Mouse (Mus musculus) brown adipose tissue, adult 24 weeks (tissue): Measurements from ENCODE around the gene Xpot. TPM values are rescaled to one million over a fixed set of nuclear protein-coding genes. Genes with fewer than 3 reads are reported as not detected.

Source experiments
- H3K27ac ChIP-seq: fragments of 200-500 bp; replicated peaks from 2 replicates; pipeline ENCODE4 v1.5.1; 2012; ENCODE audit warnings: low read depth, mild to moderate bottlenecking, low read length
- H3K4me1 ChIP-seq: fragments of 200-500 bp; 2 replicates; pipeline ENCODE4 v1.6.1; 2012; ENCODE audit warnings: low read length, mixed read lengths; ENCODE audit not compliant: control insufficient read depth, insufficient read depth, insufficient read length
- H3K4me3 ChIP-seq: fragments of 200-500 bp; 2 replicates; pipeline ENCODE4 v1.5.1; 2012; ENCODE audit warnings: low read depth, mild to moderate bottlenecking, low read length, moderate library complexity; ENCODE audit not compliant: insufficient read depth
- polyA plus RNA-seq: library from polyadenylated mRNA; stranded (reverse); fragments of >200 nt; gene quantifications from 2 replicates; pipeline ENCODE4 v1.2.4, GENCODE M21; 2012; ENCODE audit not compliant: missing spikeins, insufficient read depth, insufficient read length

Xpot gene
- polyA plus RNA-seq, 1 experiment, result 30.2 TPM

GRCm38 (mm10) chr10:121634159-121634558 is 8.0 kb upstream of the Xpot start:
- Histone ChIP-seq H3K4me3 (no peak overlapping the region), H3K4me1 (no peaks in the 10 kb centered on the region), H3K27ac (no peak overlapping the region)

- peaks cover 4% of the 10 kb centered on the region; the same call in 1 of the 2 replicates for H3K4me1 ChIP-seq
- no peak overlapping the region for H3K4me3 ChIP-seq
- H3K27ac ChIP-seq, result no peak overlapping the region
Measured at GRCm38 (mm10) chr10:121628561-121629040, 2.5 kb upstream of the Xpot start.

DNA sequence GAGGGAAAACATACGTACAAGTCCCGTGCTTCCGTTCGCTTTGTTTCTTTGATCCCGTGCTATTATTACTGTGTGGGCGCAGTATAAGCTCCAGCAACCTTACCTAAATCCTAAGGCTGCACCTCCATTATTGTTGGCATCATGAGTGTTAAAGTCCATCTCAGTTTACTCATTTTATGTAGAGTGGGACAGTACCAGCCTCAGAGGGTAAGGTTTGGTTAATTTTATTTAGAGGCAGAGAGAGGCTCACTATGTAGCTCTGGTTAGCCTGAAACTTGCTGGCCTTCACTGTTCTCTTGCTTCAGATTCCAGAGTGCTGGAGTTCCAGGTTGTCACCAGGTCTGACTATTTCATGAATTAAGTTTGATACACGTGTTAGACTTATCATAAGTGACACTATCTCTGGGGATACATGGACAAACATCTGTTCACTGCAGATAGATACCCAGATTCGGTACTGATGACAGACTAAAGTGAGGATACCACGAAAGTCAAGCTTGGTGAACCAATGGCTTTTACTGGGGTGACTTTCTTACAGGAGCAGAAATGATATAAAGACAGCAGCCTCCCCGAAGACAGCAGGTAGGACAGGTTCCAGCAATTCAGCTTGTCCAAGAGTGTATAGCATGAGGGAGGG is 1.2 kb upstream of the Xpot start:
- H3K4me1 ChIP-seq, result peaks cover 4% of the 10 kb centered on the region; the same call in 1 of the 2 replicates
- H3K4me3 ChIP-seq, result no peak overlapping the region
- H3K27ac ChIP-seq, result no peak overlapping the region

DNA sequence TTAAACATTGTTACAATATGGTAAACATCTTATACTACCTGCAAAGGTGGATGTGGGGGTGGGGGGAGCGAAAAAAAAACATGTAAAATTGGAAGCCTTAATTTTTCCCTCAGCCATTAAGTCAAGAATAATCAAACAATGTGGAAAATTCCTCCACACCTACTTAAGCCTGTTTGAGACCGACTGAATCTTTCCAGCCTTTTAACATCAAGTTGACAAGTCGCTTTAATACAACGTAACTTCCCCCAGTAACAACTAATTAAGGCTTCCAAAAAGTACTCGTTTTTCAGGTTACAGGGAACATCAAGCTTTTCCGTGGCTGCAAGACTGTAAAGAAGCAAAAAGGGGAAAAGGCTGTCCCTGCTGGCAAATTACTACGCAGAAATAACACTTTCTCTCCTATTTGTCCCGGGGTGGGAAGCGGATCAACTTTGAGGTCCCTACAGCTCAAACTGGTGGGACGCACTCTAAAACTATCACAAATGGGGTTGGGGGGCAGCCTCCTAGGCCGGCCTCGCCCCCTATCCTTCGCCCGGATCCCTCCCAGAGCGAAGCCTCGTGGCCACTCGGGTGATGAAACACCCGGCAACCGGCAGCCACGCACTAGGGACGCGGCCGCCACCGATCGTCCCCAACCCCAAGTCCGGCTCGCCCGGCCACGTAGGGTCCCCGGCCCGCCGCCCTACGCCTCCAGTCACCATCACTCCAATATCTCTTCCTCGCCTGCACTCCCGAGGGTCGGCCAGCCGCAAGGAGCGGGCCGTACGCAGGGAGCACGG is 536 bp downstream of the Xpot start:
- H3K4me1 ChIP-seq, result peaks cover 4% of the 10 kb centered on the region; the same call in 1 of the 2 replicates
- peak overlapping the region; percentile 70 for H3K4me3 ChIP-seq
- peak overlapping the region; percentile 70 for H3K27ac ChIP-seq

DNA sequence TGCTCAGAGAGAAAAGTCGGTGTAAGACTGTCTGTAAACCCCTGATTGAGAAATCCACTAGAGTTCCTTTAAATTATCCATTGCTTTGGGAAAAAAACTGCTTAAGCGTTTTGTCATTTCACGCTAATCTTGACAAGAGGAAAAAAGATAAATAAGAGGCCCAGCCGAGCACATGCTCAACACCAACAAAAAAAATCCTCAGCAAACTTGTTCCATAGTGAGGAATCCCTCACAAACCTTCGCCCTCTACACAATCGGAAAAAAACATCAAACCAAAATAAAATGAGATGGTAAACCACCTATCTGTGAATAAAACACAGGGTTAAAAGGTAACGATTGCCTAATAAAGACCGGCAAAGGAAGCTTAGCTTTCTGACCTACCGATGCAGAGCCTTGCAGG is 1.1 kb downstream of the Xpot start:
- no peak overlapping the region for H3K27ac ChIP-seq
- H3K4me3 ChIP-seq, result peak overlapping the region; percentile 70
- peaks cover 4% of the 10 kb centered on the region; the same call in 1 of the 2 replicates for H3K4me1 ChIP-seq

DNA sequence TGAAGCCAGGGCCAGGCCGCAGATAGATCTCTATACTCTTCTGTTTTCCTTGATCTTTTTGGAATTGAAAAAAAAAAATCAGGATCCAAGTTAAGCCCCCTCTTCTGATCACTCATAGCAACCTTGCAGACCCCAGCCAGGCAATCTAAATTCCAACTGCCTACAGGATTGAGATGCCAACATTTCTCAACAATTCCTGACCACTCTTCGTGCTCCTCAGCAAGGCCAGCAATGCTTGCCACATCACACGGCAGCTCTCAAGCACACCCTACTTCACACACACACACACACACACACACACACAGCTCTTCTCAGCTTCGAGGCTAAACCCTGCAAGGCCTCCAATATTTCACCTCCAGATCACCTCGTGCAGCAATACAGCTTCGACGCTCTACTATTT is 2.5 kb downstream of the Xpot start:
- Histone ChIP-seq H3K27ac (no peak overlapping the region), H3K4me3 (no peak overlapping the region), H3K4me1 (peaks cover 4% of the 10 kb centered on the region; the same call in 1 of the 2 replicates)

- Histone ChIP-seq H3K4me3 (no peak overlapping the region), H3K4me1 (peaks cover 4% of the 10 kb centered on the region; the same call in 1 of the 2 replicates), H3K27ac (no peak overlapping the region)
Measured at GRCm38 (mm10) chr10:121622431-121622830, 3.7 kb downstream of the Xpot start.

DNA sequence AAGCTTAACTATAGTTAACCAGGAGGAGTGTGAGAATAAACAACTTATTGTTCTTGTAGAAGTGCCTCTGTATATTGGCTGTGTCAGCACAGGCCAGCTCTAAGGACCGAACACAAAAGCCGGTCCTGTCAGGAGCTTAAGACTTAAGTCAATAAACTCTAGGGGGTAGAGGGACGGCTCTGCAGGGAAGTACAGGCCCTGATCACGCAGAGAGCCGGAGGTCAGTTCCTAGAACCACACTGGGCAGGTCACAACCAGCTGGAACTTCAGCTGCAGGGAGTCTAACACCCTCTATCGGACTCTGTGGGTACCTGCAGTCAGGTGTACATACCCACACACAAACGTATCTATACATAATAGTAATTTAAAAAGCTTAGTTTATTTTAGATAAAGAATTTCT is 10.2 kb downstream of the Xpot start:
- Histone ChIP-seq H3K4me1 (no peaks in the 10 kb centered on the region), H3K4me3 (no peak overlapping the region), H3K27ac (no peak overlapping the region)

- H3K4me3 ChIP-seq, result no peak overlapping the region
- no peak overlapping the region for H3K27ac ChIP-seq
- no peaks in the 10 kb centered on the region for H3K4me1 ChIP-seq
Measured at GRCm38 (mm10) chr10:121615146-121615870, 10.8 kb downstream of the Xpot start.

DNA sequence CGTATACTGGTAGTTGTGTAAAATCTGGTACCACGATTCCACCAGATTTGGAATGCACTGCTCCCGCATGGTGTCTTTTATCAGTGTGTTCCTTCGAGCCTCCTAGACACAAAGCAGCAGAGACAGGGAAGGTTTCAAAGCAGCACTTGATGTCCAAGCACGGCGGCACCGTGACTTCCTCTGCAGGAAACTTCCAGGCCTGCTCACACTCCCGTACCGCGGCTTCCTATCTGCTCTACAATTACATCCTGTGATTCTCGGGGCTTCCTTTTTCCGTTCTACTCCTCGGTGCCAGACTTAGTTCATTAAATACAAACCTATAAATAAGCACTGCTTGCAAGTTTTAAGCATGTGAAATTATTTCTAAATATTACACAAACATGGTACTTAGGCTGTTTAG is 12.6 kb downstream of the Xpot start:
- Histone ChIP-seq H3K4me1 (no peaks in the 10 kb centered on the region), H3K4me3 (no peak overlapping the region; the same call in 1 of the 2 replicates)

DNA sequence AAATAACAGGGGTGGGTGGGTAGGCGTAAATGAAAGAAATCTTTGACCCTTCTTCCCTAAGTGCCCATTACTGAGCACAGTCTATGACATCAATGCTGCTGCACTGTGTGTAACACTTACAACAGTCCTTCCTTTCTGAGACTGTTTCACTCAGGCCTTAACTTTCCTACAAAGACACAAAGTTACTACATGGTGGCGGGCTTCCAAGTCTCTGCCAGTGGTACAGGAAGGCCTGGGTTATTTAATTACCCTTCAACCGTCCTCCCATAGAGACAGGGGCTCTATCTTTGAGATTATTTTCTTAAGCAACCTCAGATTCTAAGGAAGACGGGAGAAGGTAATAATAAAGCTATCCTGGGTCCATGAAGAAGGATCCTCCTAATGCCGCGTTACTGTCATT is 13.7 kb downstream of the Xpot start:
- Histone ChIP-seq H3K4me3 (no peak overlapping the region), H3K4me1 (no peaks in the 10 kb centered on the region), H3K27ac (no peak overlapping the region)

More for the DNA sequence above, 12.6 kb downstream of the Xpot start:
- H3K27ac ChIP-seq, result peak overlapping the region; percentile 87

DNA sequence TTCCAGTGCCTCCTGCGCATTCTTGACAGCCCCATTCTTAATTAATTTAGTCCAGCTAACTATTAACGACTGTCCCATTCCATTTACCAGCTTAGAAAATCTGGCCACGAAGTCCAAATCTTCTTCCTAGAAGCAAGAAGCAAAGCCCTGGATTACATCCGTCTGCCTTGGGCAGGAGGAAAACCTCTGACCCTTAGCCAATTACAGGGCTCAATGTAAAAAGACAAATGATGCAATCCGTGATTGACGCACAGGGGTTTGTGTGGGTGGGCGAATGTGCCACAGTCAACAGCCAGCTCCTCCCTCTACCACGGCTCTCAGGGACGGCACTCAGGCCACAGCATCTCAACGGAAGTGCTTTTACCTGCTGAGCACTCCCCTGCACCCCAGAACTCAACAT is 14.5 kb downstream of the Xpot start:
- no peaks in the 10 kb centered on the region for H3K4me1 ChIP-seq
- H3K27ac ChIP-seq, result no peak overlapping the region
- H3K4me3 ChIP-seq, result no peak overlapping the region

GRCm38 (mm10) chr10:121608177-121608576 is 18.0 kb downstream of the Xpot start:
- no peaks in the 10 kb centered on the region for H3K4me1 ChIP-seq
- no peak overlapping the region for H3K27ac ChIP-seq
- no peak overlapping the region for H3K4me3 ChIP-seq

DNA sequence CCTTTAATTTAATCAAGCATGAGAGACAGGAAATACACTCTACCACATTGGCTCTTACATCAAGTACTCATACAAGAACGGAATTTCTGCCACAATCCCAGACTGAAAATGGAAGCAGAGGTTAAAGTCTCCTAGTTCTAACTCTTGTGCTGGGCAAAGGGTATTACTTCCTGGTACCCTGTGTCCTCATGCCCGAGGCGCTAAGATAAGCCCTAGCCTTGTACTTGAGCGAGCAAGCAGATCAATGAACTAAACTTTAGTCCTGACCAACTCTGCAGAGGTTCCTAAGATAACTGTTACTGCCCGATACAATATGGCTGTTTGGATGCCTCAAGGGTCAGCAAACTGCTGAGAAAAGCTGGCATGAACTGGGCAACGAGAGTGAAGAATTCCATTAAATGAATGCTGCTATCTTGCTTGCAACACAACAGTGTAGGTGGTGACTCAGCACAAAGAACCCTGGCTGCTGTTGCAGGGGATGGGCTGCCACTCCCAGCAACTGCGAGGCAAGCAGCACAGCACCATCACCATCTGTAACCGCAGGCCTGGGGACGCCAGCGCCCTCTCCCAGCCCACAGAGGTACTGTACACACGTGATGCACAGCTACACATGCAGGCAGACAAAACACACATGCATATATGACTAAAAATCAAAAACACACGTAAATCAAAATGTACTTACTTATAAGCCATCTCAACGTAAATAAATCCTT is 21.3 kb downstream of the Xpot start:
- no peak overlapping the region for H3K4me3 ChIP-seq
- H3K4me1 ChIP-seq, result no peaks in the 10 kb centered on the region
- no peak overlapping the region for H3K27ac ChIP-seq

DNA sequence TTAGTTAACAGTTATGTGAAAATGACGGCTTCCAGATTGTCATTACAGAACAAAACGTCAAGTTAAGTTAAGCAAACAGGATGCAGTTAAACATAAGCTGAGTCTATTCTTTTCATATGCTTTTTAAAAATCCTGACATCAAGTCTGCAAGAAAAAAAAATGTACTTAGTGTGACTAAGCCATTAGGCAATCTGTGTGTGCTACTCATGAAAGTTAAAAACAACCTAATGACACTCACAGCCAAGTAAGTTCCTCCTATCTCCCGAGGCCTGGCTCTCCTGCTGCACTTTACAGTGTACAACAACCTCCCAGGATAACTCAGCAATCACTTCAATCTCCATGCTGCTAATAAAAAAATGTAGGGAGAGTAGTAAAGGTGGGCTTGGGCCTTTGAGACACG is 22.6 kb downstream of the Xpot start:
- H3K4me3 ChIP-seq, result no peak overlapping the region
- no peaks in the 10 kb centered on the region for H3K4me1 ChIP-seq
- H3K27ac ChIP-seq, result no peak overlapping the region
